Mouse (Mus musculus): ENCODE data around the gene Sel1l2.
"Not testable (repeated sequence)": the region's sequence is repeated elsewhere in the genome, so short reads cannot be mapped to it uniquely, and the experiment has no call there.

The Sel1l2 gene

GRCm38 (mm10) chr2:140200713-140201112 is 188.8 kb downstream of the Sel1l2 start:
- Histone ChIP-seq H3K36me3 (ENCODE audit: insufficient read depth, low read length) (peaks cover 46% of the 10 kb centered on the region), H3K4me3 (replicated peaks; ENCODE audit: low read length) (no peak overlapping the region), H3K9me3 (ENCODE audit: low read length) (no peaks in the 10 kb centered on the region), H3K27me3 (ENCODE audit: insufficient read depth, low read length) (no peaks in the 10 kb centered on the region), H3K4me1 (replicated peaks; ENCODE audit: low read depth, low read length) (peaks cover 9% of the 10 kb centered on the region; the same call in 1 of the 2 replicates)
- TF ChIP-seq POU5F1 (IDR thresholded peaks at IDR 0.05; ENCODE audit: borderline replicate concordance, low read length) (no peak), CTCF (conservative IDR thresholded peaks at IDR 0.05; ENCODE audit: low read length) (0 out of 2 replicates have a peak, but pooled peaks have one; percentile 5)

GRCm38 (mm10) chr2:140185685-140186210 is 203.8 kb downstream of the Sel1l2 start:
- H3K27me3 ChIP-seq (ENCODE audit: insufficient read depth, low read length) = not testable (repeated sequence)
- peak; percentile 29 for TF ChIP-seq CTCF (conservative IDR thresholded peaks at IDR 0.05; ENCODE audit: low read length)

More at GRCm38 (mm10) chr2:140185685-140186210, 203.8 kb downstream of the Sel1l2 start:
- not testable (repeated sequence) for H3K9me3 ChIP-seq (ENCODE audit: low read length); H3K4me3 ChIP-seq (replicated peaks; ENCODE audit: low read length)
- Histone ChIP-seq H3K4me1 (replicated peaks; ENCODE audit: low read depth, low read length) (peaks cover 29% of the 10 kb centered on the region), H3K36me3 (ENCODE audit: insufficient read depth, low read length) (peaks cover 31% of the 10 kb centered on the region)
